ENCODE assay signal across 18 mouse cellular contexts in the genomic region with DNA sequence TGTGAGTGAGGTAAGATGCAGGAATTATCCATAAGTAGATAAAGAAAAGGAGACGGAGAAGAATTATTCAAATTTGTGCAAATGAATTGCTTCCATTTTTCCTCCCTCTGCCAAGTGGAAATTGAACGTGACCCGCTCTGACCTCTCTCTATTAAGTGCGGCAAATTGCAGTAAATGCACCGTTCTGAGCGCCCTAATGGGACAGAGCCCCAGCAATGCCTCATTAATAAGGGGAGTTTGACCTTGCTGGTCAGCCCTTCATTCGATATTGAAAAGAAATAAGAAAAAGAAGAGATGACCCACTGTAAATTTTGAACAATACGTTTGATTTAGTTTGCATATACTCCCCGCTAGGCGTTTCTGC.
DNase-seq lines count a peak whose midpoint lies in the region; ATAC-seq and TF ChIP-seq lines count a peak whose summit lies in the region.
"Had no signal": no experiment of that assay in that cellular context is flagged by ENCODE, and none has a peak within 500 bp of the region (broad histone marks: within the 10 kb centered on the region; RNA-seq: fewer than 3 reads in every experiment).

No protein-coding gene starts in this region.

- ATAC-seq in forebrain, embryonic 14.5 days, result no peak
- ATAC-seq in midbrain, embryonic 16.5 days, result no peak

- no peak overlapping the region for H3K4me3 ChIP-seq in forebrain, embryonic 14.5 days (ENCODE audit: low read depth, low read length)
- no peak overlapping the region for H3K4me3 ChIP-seq in midbrain, embryonic 16.5 days (ENCODE audit: low read depth, low read length)
- H3K4me3 ChIP-seq: erythroblast, embryonic 14.5 days; kidney, embryonic 15.5 days had no signal

- 53% methylated on average over 10 of the region's 10 CpGs for WGBS in forebrain, embryonic 14.5 days
- WGBS in midbrain, embryonic 16.5 days, result 45% methylated on average over 10 of the region's 10 CpGs

- TF ChIP-seq POLR2A in brain, embryonic 14.5 days (IDR thresholded peaks at IDR 0.05; ENCODE audit: borderline replicate concordance, extremely low read depth, insufficient read depth, insufficient read length, poor library complexity, severe bottlenecking), result no peak

- H3K27me3 ChIP-seq in forebrain, embryonic 14.5 days (replicated peaks; ENCODE audit: control insufficient read depth, insufficient read depth, low read length), result no peaks in the 10 kb centered on the region
- no peaks in the 10 kb centered on the region for H3K27me3 ChIP-seq in midbrain, embryonic 16.5 days (ENCODE audit: control insufficient read depth, insufficient read depth, low read depth, low read length)
- H3K27me3 ChIP-seq: kidney, embryonic 15.5 days had no signal

- H3K36me3 ChIP-seq in forebrain, embryonic 14.5 days (ENCODE audit: control insufficient read depth, insufficient read depth, low read length), result no peaks in the 10 kb centered on the region
- H3K36me3 ChIP-seq in midbrain, embryonic 16.5 days (ENCODE audit: control insufficient read depth, insufficient read depth, low read length), result no peaks in the 10 kb centered on the region
- H3K36me3 ChIP-seq: kidney, embryonic 15.5 days had no signal

- no peak overlapping the region for H3K9ac ChIP-seq in forebrain, embryonic 14.5 days (ENCODE audit: low read length)
- no peak overlapping the region for H3K9ac ChIP-seq in midbrain, embryonic 16.5 days (ENCODE audit: low read depth, low read length)
- H3K9ac ChIP-seq: kidney, embryonic 15.5 days had no signal

- H3K4me2 ChIP-seq in forebrain, embryonic 14.5 days (ENCODE audit: low read length), result no peak overlapping the region
- H3K4me2 ChIP-seq in midbrain, embryonic 16.5 days (ENCODE audit: low read length), result no peak overlapping the region
- H3K4me2 ChIP-seq: heart, embryonic 11.5 days; kidney, embryonic 15.5 days had no signal

- peak; percentile 14 for DNase-seq in heart, adult 11 months
- no peak for DNase-seq in heart, adult 18-20 months
- DNase-seq in brain, embryonic 14.5 days (ENCODE audit: low read depth), result peak; percentile 76
- DNase-seq in forebrain, embryonic 14.5 days (ENCODE audit: low spot score), result peak; percentile 44
- DNase-seq in yolk sac, embryonic 10.5 days (ENCODE audit: low spot score), result no peak
- DNase-seq in urinary bladder, postnatal 14 days (ENCODE audit: low spot score), result no peak
- no peak for DNase-seq in spleen, postnatal 10 days (ENCODE audit: low spot score in 2 of 2)
- DNase-seq: adrenal gland, postnatal 25 days; cerebellum, adult 8-10 months; gastrocnemius, postnatal 36 days; heart, postnatal 14 days; layer of hippocampus, postnatal 36 days; lung, adult 2 months; lung, postnatal 36 days had no signal

- no peaks in the 10 kb centered on the region for H3K4me1 ChIP-seq in forebrain, embryonic 14.5 days (ENCODE audit: control insufficient read depth, insufficient read depth, low read length)
- H3K4me1 ChIP-seq in midbrain, embryonic 16.5 days (ENCODE audit: control insufficient read depth, insufficient read depth, low read length), result no peaks in the 10 kb centered on the region
- H3K4me1 ChIP-seq: kidney, embryonic 15.5 days had no signal

- no peak for TF ChIP-seq CTCF in brain, embryonic 14.5 days (IDR thresholded peaks at IDR 0.05; ENCODE audit: borderline replicate concordance, extremely low read depth, insufficient read depth, insufficient read length)

- H3K27ac ChIP-seq in forebrain, embryonic 14.5 days (ENCODE audit: low read depth, low read length), result no peak overlapping the region
- 0 out of 2 replicates have a peak overlapping the region, but pooled peaks have one; percentile 34 for H3K27ac ChIP-seq in midbrain, embryonic 16.5 days (ENCODE audit: low read length)
- H3K27ac ChIP-seq: kidney, embryonic 15.5 days had no signal

- H3K9me3 ChIP-seq in forebrain, embryonic 14.5 days (replicated peaks; ENCODE audit: control insufficient read depth, low read length), result no peaks in the 10 kb centered on the region
- no peaks in the 10 kb centered on the region for H3K9me3 ChIP-seq in midbrain, embryonic 16.5 days (replicated peaks; ENCODE audit: control insufficient read depth, low read length, poor library complexity, severe bottlenecking)
- H3K9me3 ChIP-seq: kidney, embryonic 15.5 days had no signal

Comparison
In these comparisons a context has a peak if more than half of its experiments do, and no peak if none do; other contexts are left out.
1. DNase-seq: peak in heart, adult 11 months (single experiment), brain, embryonic 14.5 days (single experiment) and forebrain, embryonic 14.5 days (single experiment); none in heart, adult 18-20 months (0 of 2), yolk sac, embryonic 10.5 days (single experiment), urinary bladder, postnatal 14 days (single experiment) and spleen, postnatal 10 days (0 of 2).